Mouse (Mus musculus) liver, adult 2 months (tissue): ENCODE data around the gene Apoa1. TPM values are rescaled to one million over a fixed set of nuclear protein-coding genes. Genes with fewer than 3 reads are reported as not detected.

Experiments
- DNase-seq: peaks from one replicate; pipeline ENCODE4 v3.0.0-alpha.2; 2011; ENCODE audit warnings: low read depth, low spot score; ENCODE audit errors: extremely low read depth
- H3K27ac ChIP-seq: fragments of 200-500 bp; replicated peaks from 2 replicates; pipeline ENCODE4 v1.5.1; 2012; ENCODE audit warnings: low read depth, mild to moderate bottlenecking, control low read depth, inconsistent platforms, low read length; ENCODE audit not compliant: insufficient read depth
- H3K27me3 ChIP-seq: fragments of 200-500 bp; 2 replicates; pipeline ENCODE4 v1.6.1; 2012; ENCODE audit warnings: mild to moderate bottlenecking, moderate library complexity, low read length, inconsistent platforms; ENCODE audit not compliant: control insufficient read depth, insufficient read depth
- H3K36me3 ChIP-seq: fragments of 200-500 bp; 2 replicates; pipeline ENCODE4 v1.6.1; 2012; ENCODE audit warnings: low read length, inconsistent platforms; ENCODE audit not compliant: control insufficient read depth, insufficient read depth
- H3K4me1 ChIP-seq: fragments of 200-500 bp; 2 replicates; pipeline ENCODE4 v1.6.1; 2011; ENCODE audit warnings: low read length; ENCODE audit not compliant: control insufficient read depth, insufficient read depth
- H3K4me3 ChIP-seq: fragments of 200-500 bp; 2 replicates; pipeline ENCODE4 v1.5.1; 2011; ENCODE audit warnings: low read depth, mild to moderate bottlenecking, control low read depth, low read length, moderate library complexity; ENCODE audit not compliant: insufficient read depth
- H3K79me2 ChIP-seq: fragments of 200-500 bp; 2 replicates; pipeline ENCODE4 v1.6.1; 2012; ENCODE audit warnings: inconsistent platforms, mild to moderate bottlenecking, low read length, moderate library complexity; ENCODE audit not compliant: control insufficient read depth, insufficient read depth
- H3K9ac ChIP-seq: fragments of 200-500 bp; 2 replicates; pipeline ENCODE4 v1.6.1; 2012; ENCODE audit warnings: low read depth, mild to moderate bottlenecking, control low read depth, inconsistent platforms, low read length
- CTCF ChIP-seq: fragments of 200-500 bp; IDR thresholded peaks from 2 replicates; pipeline ENCODE4 v1.5.1; 2011; ENCODE audit warnings: low read depth, low read length, control low read depth
- POLR2A ChIP-seq: fragments of 200-500 bp; IDR thresholded peaks from 2 replicates; pipeline ENCODE4 v1.6.1; 2011; ENCODE audit warnings: low read length, control low read depth; ENCODE audit not compliant: insufficient read depth; ENCODE audit errors: extremely low read depth
- WGBS: fragments of 180-500 bp; shearing (Covaris S2); methylation state at CpG from one replicate; pipeline ENCODE4 v1.1.7; 2018; 5-methylcytosine and 5-hydroxymethylcytosine counted together
- polyA plus RNA-seq: library from polyadenylated mRNA; depleted of rRNA; stranded (reverse); fragments of >200 nt; gene quantifications from 2 replicates; pipeline ENCODE4 v1.2.3, GENCODE M21; 2012
- total RNA-seq: library from RNA; depleted of rRNA; stranded (reverse); fragments of >200 nt; gene quantifications from 2 replicates; pipeline ENCODE4 v1.2.3, GENCODE M21; 2014

The Apoa1 gene
- total and polyA plus RNA-seq, 2 experiments, result 4,768 to 8,406 TPM

DNA sequence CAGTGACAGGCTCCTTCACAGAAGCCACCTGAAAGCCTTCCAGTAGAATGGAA, 7.0 kb downstream of the Apoa1 start, which contains the start of gene Apoc3:
Gene Apoc3 (minus strand): TSS at position 41 of the 53 bp plus-strand sequence.
- Histone ChIP-seq H3K27me3 (no peaks in the 10 kb centered on the region), H3K79me2 (peaks cover 8% of the 10 kb centered on the region), H3K36me3 (peaks cover 4% of the 10 kb centered on the region; the same call in 1 of the 2 replicates), H3K9ac (peak within 1 kb of the TSS; percentile 95), H3K4me3 (peak within 1 kb of the TSS; percentile 87), H3K27ac (peak within 1 kb of the TSS; percentile 97), H3K4me1 (peaks cover 15% of the 10 kb centered on the region)
- TF ChIP-seq CTCF (no peak), POLR2A (no peak)
- DNase-seq, result no peak

DNA sequence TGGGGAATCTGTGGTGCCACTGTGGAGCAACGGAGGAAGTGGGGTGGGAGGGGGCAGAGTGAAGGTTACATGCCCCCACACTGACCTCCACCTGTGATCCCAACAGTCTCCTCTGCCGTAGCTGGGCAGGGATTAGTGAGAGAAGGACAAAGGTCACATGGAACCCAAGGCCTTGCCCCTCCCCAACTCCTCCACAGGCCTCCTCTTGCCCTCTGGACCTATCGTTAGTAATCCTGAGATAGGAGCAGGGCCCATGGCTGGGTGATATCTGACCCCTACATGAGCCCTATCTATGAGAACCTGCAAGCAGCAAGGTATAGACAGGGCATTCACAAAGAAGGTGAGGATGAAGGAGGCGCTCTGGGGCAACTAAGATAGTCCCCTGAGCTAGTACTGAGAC, 7.3 kb downstream of the Apoa1 start:
- 41% methylated on average over 4 of the region's 4 CpGs for WGBS
- TF ChIP-seq POLR2A (no peak), CTCF (no peak)
- peak overlapping the region; percentile 97 for H3K27ac ChIP-seq
- H3K9ac ChIP-seq, result peak overlapping the region; percentile 70
- H3K36me3 ChIP-seq, result peaks cover 4% of the 10 kb centered on the region; the same call in 1 of the 2 replicates
- peak overlapping the region; percentile 16 for H3K4me3 ChIP-seq
- H3K27me3 ChIP-seq, result no peaks in the 10 kb centered on the region
- H3K4me1 ChIP-seq, result peaks cover 15% of the 10 kb centered on the region
- peaks cover 8% of the 10 kb centered on the region for H3K79me2 ChIP-seq
- peak; percentile 87 for DNase-seq

DNA sequence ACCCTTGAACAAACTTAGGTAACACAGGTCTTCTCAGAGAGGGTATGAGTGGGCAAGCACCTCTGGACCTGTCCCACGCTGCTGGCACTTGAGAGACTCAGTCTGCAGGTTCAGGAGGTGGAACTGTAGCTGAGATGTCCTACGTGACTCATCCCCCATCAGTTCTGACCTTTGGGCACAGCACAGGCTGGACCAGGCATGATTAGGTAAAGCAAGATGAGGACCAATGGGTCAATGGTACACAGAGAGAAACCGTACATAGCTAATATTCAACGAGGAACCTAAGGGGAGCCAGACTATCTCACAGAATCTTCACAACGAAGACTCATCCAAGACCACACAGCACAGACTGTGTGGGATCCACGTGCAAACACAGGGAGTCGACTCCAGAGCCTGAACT, 10.5 kb downstream of the Apoa1 start:
- Histone ChIP-seq H3K79me2 (peaks cover 8% of the 10 kb centered on the region), H3K27ac (peak overlapping the region; percentile 28; the same call in 1 of the 2 replicates), H3K36me3 (no peaks in the 10 kb centered on the region), H3K4me3 (no peak overlapping the region), H3K27me3 (no peaks in the 10 kb centered on the region), H3K4me1 (peaks cover 28% of the 10 kb centered on the region), H3K9ac (no peak overlapping the region)
- DNase-seq, result peak; percentile 77
- 36% methylated on average over 7 of the region's 7 CpGs for WGBS
- no peak for TF ChIP-seq CTCF
- TF ChIP-seq POLR2A, result no peak

GRCm38 (mm10) chr9:46240526-46241153, 12.3 kb downstream of the Apoa1 start, which contains the start of gene Apoa4:
Gene Apoa4, plus strand, starts transcription at chr9:46240696.
- WGBS, result 45% methylated on average over 7 of the region's 7 CpGs
- Histone ChIP-seq H3K79me2 (no peaks in the 10 kb centered on the region; the same call in 1 of the 2 replicates), H3K4me3 (peak within 1 kb of the TSS; percentile 45), H3K9ac (peak within 1 kb of the TSS; percentile 71), H3K27ac (peak within 1 kb of the TSS; percentile 91), H3K27me3 (no peaks in the 10 kb centered on the region), H3K36me3 (no peaks in the 10 kb centered on the region), H3K4me1 (peaks cover 28% of the 10 kb centered on the region)
- DNase-seq, result peak; percentile 87
- TF ChIP-seq CTCF (no peak), POLR2A (peak; percentile 35; the same call in 1 of the 2 replicates)

DNA sequence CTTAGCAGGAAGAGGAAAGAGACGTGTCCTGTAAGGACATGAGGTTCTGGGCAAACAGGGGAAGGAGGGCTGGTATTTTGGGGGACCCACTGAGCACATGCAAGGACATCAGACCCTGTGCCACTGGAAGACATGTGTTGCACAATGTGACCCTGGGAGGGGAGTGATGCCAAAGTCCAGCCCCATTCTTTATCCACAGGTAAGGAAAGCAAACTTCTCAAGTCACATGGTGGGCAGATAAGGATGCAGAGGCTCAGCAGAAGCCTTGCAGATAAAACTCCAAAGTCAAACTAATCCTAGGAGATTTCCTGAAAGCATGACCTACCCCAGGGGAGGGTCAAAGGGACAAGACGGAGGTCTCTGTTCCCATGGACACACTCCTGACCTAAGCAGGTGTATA, 13.4 kb downstream of the Apoa1 start:
- H3K27ac ChIP-seq, result peak overlapping the region; percentile 91
- H3K79me2 ChIP-seq, result no peaks in the 10 kb centered on the region; the same call in 1 of the 2 replicates
- peaks cover 28% of the 10 kb centered on the region for H3K4me1 ChIP-seq
- peak; percentile 45 for DNase-seq
- H3K4me3 ChIP-seq, result no peak overlapping the region
- no peak for TF ChIP-seq CTCF
- peak overlapping the region; percentile 71 for H3K9ac ChIP-seq
- WGBS, result 64% methylated on average over 2 of the region's 2 CpGs
- no peaks in the 10 kb centered on the region for H3K27me3 ChIP-seq
- H3K36me3 ChIP-seq, result no peaks in the 10 kb centered on the region

- DNase-seq, result no peak
- Histone ChIP-seq H3K27ac (no peak overlapping the region), H3K27me3 (no peaks in the 10 kb centered on the region), H3K36me3 (no peaks in the 10 kb centered on the region), H3K9ac (peak overlapping the region; percentile 23; the same call in 1 of the 2 replicates), H3K4me1 (peaks cover 28% of the 10 kb centered on the region), H3K4me3 (no peak overlapping the region), H3K79me2 (no peaks in the 10 kb centered on the region; the same call in 1 of the 2 replicates)
- TF ChIP-seq CTCF (no peak), POLR2A (no peak)
- 85% methylated on average over 4 of the region's 4 CpGs for WGBS
Measured at GRCm38 (mm10) chr9:46243122-46243521, 14.7 kb downstream of the Apoa1 start.
